Mouse (Mus musculus): ENCODE data around the gene Tgfbi. TPM values are rescaled to one million over a fixed set of nuclear protein-coding genes. Genes with fewer than 3 reads are reported as not detected.
A peak's percentile ranks its signal among the peaks of the same experiment; 100 is the strongest.

Tgfbi gene
- total RNA-seq (2017) = 5.5 and 7.2 TPM in 2 replicates

- ATAC-seq (replicated peaks; ENCODE audit: low read depth, poor library complexity, severe bottlenecking) = peak; percentile 62
Observed at GRCm38 (mm10) chr13:56609103-56609856, at the start of gene Tgfbi. Gene Tgfbi, plus strand, starts transcription at chr13:56609523.

- ATAC-seq (replicated peaks; ENCODE audit: low read depth, poor library complexity, severe bottlenecking) = no peak
Observed at GRCm38 (mm10) chr13:56559841-56560370, 49.4 kb upstream of the Tgfbi start.

- no peak for ATAC-seq (replicated peaks; ENCODE audit: low read depth, poor library complexity, severe bottlenecking)
Observed at GRCm38 (mm10) chr13:56561129-56561528, 48.2 kb upstream of the Tgfbi start.

- no peak for ATAC-seq (replicated peaks; ENCODE audit: low read depth, poor library complexity, severe bottlenecking)
Observed at GRCm38 (mm10) chr13:56563075-56563474, 46.2 kb upstream of the Tgfbi start.

- no peak for ATAC-seq (replicated peaks; ENCODE audit: low read depth, poor library complexity, severe bottlenecking)
Observed at GRCm38 (mm10) chr13:56566336-56566735, 43.0 kb upstream of the Tgfbi start.

GRCm38 (mm10) chr13:56571645-56572044 is 37.7 kb upstream of the Tgfbi start:
- no peak for ATAC-seq (replicated peaks; ENCODE audit: low read depth, poor library complexity, severe bottlenecking)

GRCm38 (mm10) chr13:56575074-56575473 is 34.2 kb upstream of the Tgfbi start:
- no peak for ATAC-seq (replicated peaks; ENCODE audit: low read depth, poor library complexity, severe bottlenecking)

- peak; percentile 98 for ATAC-seq (replicated peaks; ENCODE audit: low read depth, poor library complexity, severe bottlenecking)
Observed at GRCm38 (mm10) chr13:56575701-56576321, 33.5 kb upstream of the Tgfbi start.

- ATAC-seq (replicated peaks; ENCODE audit: low read depth, poor library complexity, severe bottlenecking) = no peak
Observed at GRCm38 (mm10) chr13:56578097-56578496, 31.2 kb upstream of the Tgfbi start.

GRCm38 (mm10) chr13:56580450-56580849 is 28.9 kb upstream of the Tgfbi start:
- ATAC-seq (replicated peaks; ENCODE audit: low read depth, poor library complexity, severe bottlenecking) = no peak

GRCm38 (mm10) chr13:56581512-56581911 is 27.8 kb upstream of the Tgfbi start:
- no peak for ATAC-seq (replicated peaks; ENCODE audit: low read depth, poor library complexity, severe bottlenecking)

GRCm38 (mm10) chr13:56581961-56582434 is 27.3 kb upstream of the Tgfbi start:
- ATAC-seq (replicated peaks; ENCODE audit: low read depth, poor library complexity, severe bottlenecking) = peak; percentile 60

GRCm38 (mm10) chr13:56582720-56583119 is 26.6 kb upstream of the Tgfbi start:
- ATAC-seq (replicated peaks; ENCODE audit: low read depth, poor library complexity, severe bottlenecking) = no peak

- no peak for ATAC-seq (replicated peaks; ENCODE audit: low read depth, poor library complexity, severe bottlenecking)
Observed at GRCm38 (mm10) chr13:56586046-56586445, 23.3 kb upstream of the Tgfbi start.

- ATAC-seq (replicated peaks; ENCODE audit: low read depth, poor library complexity, severe bottlenecking) = no peak
Observed at GRCm38 (mm10) chr13:56588454-56589117, 20.7 kb upstream of the Tgfbi start.

GRCm38 (mm10) chr13:56590202-56590601 is 19.1 kb upstream of the Tgfbi start:
- ATAC-seq (replicated peaks; ENCODE audit: low read depth, poor library complexity, severe bottlenecking) = no peak

- ATAC-seq (replicated peaks; ENCODE audit: low read depth, poor library complexity, severe bottlenecking) = no peak
Observed at GRCm38 (mm10) chr13:56591191-56591590, 18.1 kb upstream of the Tgfbi start.

GRCm38 (mm10) chr13:56591939-56592338 is 17.4 kb upstream of the Tgfbi start:
- peak; percentile 46 for ATAC-seq (replicated peaks; ENCODE audit: low read depth, poor library complexity, severe bottlenecking)

- peak; percentile 71 for ATAC-seq (replicated peaks; ENCODE audit: low read depth, poor library complexity, severe bottlenecking)
Observed at GRCm38 (mm10) chr13:56593196-56593595, 16.1 kb upstream of the Tgfbi start.

- ATAC-seq (replicated peaks; ENCODE audit: low read depth, poor library complexity, severe bottlenecking) = no peak
Observed at GRCm38 (mm10) chr13:56593961-56594391, 15.3 kb upstream of the Tgfbi start.

GRCm38 (mm10) chr13:56595246-56595645 is 14.1 kb upstream of the Tgfbi start:
- ATAC-seq (replicated peaks; ENCODE audit: low read depth, poor library complexity, severe bottlenecking) = no peak

All from common myeloid progenitor, adult 5-6 weeks (primary cell).